Mouse (Mus musculus): ENCODE results near the gene Aifm3.

The Aifm3 gene

GRCm38 (mm10) chr16:17556180-17556579 is 66.8 kb downstream of the Aifm3 start:
- DNase-seq: no peak

DNA sequence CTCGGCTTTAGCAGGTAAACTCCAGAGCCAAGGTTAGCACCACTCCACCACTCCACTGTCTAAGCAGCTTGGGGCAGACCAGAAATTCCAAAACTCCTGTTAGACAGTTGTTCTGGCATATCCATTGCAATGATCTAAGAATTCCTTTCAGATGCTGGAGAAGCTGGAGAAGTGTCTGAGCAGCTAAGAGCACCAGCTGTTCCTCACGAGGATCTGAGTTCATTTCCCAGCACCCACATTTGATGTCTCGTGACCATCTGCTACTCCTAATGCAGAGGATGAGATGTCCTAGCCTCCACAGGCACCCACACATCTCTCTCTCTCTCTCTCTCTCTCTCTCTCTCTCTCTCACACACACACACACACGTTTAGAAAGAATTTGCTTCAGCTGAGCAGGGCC is 67.5 kb downstream of the Aifm3 start:
- no peak for DNase-seq

All from kidney, adult 8-10 months (tissue).